Mouse (Mus musculus) thymus, postnatal 14 days (tissue): ENCODE data around the gene Arid5b.
"Not testable (repeated sequence)": the region's sequence is repeated elsewhere in the genome, so short reads cannot be mapped to it uniquely, and the experiment has no call there.

Source experiments
- DNase-seq: peaks from one replicate; pipeline ENCODE4 v3.0.0; 2021

The Arid5b gene

GRCm38 (mm10) chr10:68104881-68105781 is 173.4 kb downstream of the Arid5b start:
- peak; percentile 27 for DNase-seq

DNA sequence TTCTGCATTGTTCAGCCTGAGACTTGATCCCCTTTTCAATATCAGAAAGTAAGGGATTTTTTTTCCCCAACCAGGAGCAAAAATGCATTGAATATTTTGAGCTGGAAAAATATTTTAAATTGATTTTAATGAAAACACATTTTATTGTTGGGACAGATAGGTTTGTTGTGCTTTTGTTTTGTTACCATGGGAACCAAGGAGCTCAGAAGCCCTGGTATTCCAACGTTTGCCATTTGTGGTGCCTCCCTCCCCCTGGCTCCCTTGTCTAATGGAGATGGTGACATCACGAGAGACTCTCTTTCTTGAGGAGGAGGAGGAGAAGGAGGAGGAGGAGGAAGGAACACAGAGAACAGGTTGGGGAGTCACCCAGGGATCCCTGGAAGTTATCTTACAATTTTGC is 174.1 kb downstream of the Arid5b start:
- no peak for DNase-seq

DNA sequence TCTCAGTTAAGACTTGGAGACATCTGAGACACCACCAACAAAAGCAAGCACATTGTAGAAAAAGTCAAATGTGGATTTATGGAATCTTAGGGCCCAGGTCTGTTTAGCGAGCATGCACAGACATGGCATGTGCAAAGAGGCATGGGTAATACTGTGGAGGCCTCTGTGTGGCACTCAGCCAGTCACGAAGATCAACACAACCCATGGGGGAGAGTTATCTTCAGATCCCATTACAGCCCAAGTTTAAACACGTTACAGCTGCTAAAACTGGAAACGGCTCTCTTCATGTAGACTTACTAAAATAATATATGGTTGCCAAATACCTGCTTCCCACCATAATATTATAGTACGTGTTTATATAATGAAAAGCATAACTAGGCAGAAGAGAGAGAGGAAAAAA is 174.6 kb downstream of the Arid5b start:
- no peak for DNase-seq

DNA sequence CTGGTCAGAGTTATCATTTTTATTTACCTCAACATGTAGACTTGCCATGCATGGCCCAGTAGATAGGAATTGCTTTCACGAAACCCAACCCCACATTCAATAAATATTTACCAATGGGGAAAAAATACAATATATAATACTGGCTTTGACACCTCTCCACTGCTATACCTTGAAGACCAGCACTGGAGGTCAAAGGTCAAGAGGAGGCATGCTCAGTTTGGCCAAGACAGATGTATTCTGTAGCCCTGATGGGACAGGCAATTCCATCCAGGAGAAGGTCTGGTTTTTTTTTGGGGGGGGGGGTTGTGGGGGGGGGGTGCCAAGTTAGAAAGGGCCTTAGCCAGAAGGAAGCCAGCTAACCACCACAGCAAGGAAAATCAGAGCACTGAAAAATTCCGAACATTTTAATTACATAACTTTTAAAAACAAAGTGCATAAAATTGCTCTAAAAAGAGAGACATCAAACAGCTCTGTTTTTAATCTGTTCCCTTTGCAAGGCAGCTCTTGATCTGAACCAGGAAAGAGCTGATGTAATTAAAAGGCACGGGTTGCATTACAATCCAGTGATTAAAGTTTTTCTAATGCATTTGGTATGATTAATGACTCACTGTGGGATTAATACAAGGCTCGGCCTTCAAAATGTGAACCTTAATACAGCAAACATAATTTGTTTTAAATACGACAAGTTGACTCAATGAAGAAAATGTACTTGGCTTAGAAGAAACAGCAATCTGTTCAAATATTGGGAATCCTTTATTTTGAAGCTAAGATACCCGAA is 175.3 kb downstream of the Arid5b start:
- no peak for DNase-seq

DNA sequence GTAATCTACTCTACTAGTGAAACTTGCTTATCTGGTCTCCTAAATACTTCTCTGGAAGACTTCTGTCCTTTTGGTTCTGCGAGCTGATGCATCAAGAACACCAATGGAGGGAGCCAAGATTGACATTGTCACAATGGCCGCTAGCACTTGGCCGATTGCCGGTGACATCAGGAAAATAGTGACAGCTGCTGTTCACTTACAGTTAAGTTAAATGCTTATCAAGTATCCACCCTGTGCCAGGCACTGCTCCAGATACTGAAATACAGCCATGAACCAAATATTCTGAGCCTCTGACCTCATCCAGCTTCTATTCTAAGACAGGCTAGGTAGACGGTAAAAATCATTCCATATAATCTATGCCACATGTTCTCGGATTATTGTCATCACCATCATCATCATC is 176.0 kb downstream of the Arid5b start:
- DNase-seq = no peak

DNA sequence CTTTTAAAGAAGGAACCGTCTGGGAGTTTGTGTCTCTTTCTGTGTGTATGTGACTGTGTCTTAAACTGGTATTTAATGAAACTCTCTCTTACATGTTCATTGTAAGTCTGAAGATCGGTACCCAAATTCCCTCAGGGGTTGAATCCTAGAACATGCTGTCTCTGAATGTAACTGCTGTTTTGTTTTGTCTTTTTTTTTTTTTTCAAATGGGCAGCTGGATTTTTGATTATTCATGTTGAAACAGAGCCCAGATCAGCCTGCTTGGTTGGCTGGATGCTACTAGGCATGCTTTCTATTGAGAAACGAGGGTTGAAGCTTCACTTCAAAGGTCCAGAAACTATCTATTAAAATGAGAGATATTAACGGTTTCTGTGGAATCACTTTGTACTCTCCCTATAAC is 177.3 kb downstream of the Arid5b start:
- no peak for DNase-seq

- no peak for DNase-seq
Observed at GRCm38 (mm10) chr10:68100506-68100905, 178.0 kb downstream of the Arid5b start.

DNA sequence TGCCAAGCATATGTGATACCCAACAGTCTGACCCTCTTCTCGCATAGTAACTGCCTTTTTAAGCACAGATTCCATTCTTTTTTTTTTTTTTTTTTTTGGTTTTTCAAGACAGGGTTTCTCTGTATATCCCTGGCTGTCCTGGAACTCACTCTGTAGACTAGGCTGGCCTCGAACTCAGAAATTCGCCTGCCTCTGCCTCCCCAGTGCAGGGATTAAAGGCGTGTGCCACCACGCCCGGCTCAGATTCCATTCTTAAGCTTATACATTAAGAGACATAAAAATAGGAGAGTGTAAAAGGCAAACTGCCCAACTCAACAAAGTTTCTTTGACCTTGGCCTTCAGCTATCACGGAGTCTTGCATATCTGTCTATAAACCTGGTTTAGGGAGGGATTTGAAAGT is 178.7 kb downstream of the Arid5b start:
- not testable (repeated sequence) for DNase-seq

- no peak for DNase-seq
Observed at GRCm38 (mm10) chr10:68097821-68098675, 180.5 kb downstream of the Arid5b start.

GRCm38 (mm10) chr10:68096395-68096794 is 182.1 kb downstream of the Arid5b start:
- no peak for DNase-seq

- no peak for DNase-seq
Observed at GRCm38 (mm10) chr10:68095136-68095535, 183.4 kb downstream of the Arid5b start.

DNA sequence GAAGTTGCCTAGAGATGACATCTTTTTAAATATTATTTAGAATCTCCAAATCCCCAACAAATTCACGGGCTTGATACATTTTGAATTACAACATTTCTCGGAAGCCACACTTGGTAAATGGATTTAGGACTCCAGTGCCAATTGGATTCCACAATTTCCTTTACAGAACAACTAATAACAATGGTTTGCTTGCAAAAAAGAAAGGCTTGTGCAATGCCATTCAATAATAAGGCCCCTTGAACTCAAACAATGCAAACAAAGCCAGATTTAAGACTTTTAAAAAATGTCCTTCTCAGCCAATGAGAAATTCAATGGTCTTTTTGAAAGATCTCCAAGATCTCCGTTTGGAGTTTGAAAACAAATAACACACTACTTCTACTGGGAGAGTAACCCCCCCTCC is 185.0 kb downstream of the Arid5b start:
- DNase-seq = no peak

DNA sequence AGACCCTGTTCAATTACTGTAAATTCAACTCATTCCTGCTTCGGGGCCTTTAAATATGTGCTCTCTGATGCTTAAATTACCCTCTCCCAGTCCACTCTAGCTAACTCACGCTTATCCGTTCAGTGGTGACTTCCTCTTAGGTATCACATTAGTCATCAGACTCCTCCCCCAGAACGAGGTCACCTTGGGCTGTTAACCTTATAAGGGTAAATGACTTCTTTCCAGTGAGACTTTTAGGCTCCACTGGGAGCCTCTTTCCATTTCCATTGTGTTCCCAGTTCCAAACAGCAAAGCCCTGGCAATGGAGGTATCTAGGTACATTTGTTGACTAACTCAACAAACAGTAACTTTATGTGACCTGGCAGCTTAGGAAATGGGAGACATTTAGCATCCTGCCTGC is 186.7 kb downstream of the Arid5b start:
- DNase-seq = no peak

DNA sequence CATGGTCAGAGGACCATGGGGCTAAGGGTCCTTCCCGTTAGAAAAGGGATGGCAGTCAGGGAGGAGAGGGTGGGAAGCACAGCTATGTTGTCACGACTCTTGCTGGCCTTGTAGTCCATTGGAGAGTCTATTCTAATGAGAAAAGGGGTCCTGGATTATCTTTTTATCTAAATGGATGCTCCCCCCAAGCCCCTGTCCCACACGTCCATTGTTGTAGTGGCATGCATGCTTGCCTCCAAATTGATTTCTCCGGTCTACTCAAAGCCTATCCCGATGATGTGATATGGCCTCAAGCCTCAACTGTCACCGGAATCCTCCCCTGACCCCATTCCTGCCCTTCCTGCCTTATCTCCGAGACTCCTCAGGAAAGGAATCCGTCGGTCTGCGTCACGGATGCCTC is 187.5 kb downstream of the Arid5b start:
- no peak for DNase-seq

GRCm38 (mm10) chr10:68090544-68090943 is 188.0 kb downstream of the Arid5b start:
- DNase-seq = no peak

GRCm38 (mm10) chr10:68090197-68090535 is 188.4 kb downstream of the Arid5b start:
- no peak for DNase-seq

DNA sequence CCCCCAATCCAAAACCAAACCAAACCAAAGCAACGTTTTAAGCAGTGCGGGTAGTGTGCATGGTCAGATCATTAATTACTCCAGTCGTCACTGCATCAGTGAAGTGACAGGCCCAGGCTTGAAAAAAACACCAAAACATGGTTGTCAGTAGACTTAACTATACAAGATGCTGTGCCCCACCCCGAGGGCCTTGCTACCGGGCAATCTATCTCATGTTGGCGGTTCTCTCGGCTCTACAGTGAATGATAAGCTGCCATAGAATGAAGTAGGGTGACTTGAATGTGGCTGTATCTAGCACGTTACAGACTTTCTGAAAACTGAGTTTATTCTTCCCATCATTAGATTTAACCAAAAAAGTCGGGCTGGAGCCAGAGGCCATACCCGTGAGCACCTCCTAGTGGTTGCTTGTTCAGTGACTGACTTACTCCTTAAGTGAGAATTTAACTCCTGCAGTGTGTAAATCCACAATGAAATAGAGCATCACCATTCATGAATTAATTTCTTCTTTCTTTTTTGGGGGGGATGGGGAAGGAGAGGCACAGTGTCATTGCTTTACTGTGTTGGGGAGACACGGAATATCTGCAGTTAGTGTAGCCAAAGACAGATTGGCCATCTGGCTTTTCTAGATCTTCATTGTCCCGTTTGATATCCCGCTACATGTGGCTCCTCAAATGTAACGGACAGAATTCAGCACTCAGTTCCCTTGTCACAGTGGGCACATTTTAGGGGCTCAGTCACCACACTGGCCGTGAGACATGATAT is 188.9 kb downstream of the Arid5b start:
- peak; percentile 54 for DNase-seq

- no peak for DNase-seq
Observed at GRCm38 (mm10) chr10:68087722-68088121, 190.8 kb downstream of the Arid5b start.

DNA sequence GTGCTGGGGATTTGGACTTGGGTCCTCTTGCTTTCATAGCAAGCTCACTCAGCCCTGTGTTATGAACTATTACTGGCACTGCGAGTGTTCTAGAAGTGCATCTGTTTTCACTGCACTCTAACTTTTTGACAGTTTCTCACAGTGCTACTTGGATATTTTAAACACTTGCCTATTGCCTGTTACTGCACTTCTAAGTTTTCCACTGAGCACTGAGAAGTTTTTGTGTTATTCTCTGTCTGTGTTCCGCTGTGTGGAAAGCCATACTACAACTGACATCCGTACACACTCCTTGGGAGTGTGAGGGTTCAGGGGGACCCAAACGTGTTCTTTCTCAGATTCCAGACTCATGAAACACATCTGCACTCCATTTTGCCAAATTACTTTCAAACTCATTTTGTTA is 191.6 kb downstream of the Arid5b start:
- DNase-seq = no peak

- DNase-seq = no peak
Observed at GRCm38 (mm10) chr10:68085574-68085973, 193.0 kb downstream of the Arid5b start.

GRCm38 (mm10) chr10:68081712-68082111 is 196.8 kb downstream of the Arid5b start:
- peak; percentile 62 for DNase-seq

DNA sequence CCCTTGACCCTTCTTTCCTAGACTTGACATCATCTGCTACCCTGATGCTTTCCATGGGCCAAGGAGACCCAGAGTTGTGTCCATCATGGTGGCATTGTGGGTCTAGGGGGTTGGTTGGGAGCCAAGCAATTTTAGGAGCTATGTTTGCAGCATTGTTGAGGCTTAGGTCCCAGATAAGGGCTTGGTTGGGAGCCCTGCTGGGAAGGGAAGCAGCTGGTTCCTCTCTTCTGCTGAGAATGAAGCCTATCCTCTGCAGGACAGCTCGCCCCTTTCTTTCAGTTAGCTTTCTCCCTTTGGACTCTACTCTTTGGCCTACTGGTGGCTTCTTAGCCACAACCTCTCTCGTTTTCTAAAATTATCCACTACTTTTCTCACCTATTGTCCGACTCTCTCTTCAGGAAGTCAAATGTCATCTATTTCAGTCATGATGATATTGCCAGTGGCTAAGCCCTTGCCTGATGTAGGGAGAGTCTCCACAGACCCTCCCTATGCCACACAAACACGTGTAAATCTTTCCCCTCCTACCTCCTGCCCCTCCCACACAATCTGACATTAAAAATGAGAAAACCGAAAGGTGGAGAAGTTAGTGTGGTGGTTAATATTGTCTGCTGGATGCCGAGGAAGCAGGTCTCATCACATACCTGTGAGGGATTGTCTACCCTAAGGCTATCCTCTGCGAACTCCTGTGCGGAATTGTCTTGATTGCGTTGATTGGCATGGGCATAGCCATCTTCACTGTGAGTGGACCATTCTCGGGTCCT is 198.4 kb downstream of the Arid5b start:
- no peak for DNase-seq
